Mouse (Mus musculus): ENCODE results near the gene Patl2.
"Not testable (repeated sequence)": the region's sequence is repeated elsewhere in the genome, so short reads cannot be mapped to it uniquely, and the experiment has no call there.

Gene Patl2

DNA sequence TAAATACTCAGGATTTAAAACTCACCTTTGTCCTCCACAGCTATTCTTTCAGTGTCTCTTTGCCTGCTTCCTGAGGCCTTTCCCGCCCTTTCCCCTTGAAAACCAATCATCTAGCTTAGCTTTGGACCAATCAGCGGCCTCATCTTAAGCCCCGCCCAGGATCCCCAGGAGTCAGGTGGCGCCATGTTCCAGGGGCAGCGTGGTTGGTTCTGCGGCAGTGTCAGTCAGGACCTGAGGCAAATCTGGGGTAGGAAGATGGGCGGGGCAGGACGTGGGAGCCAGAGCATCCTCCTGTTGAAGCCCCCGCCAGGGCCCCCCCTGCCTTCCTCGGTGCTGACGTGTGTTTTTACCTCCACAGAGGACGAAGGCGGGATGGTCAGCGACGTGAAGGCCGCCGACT is at the start of gene Patl2, which contains the start of gene Terb2:
Gene Patl2 (minus strand): TSS at position 84 of the 400 bp plus-strand sequence.
Gene Terb2 (plus strand): TSS at position 167 of the 400 bp plus-strand sequence.
- no peak for DNase-seq (ENCODE audit: low spot score)

DNA sequence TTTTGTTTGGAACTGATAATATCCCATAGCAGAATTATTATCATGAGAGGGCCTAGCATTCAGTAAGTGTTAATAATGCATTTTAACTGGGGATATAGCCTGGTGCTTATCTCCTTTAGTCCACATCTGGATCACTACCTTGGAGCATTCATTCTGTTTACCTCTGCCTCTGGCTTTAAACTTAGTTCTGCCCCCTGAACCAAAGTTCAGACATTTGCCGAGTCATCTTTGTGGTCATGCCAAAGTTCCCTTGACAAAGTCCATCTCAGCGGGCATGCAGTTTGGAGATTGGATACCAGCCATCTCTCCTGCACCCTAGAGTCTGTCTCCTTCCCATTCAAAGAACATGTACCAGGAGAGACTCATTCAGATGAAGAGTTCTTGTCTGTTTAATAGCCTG is 49.4 kb upstream of the Patl2 start:
- no peak for DNase-seq (ENCODE audit: low spot score)

DNA sequence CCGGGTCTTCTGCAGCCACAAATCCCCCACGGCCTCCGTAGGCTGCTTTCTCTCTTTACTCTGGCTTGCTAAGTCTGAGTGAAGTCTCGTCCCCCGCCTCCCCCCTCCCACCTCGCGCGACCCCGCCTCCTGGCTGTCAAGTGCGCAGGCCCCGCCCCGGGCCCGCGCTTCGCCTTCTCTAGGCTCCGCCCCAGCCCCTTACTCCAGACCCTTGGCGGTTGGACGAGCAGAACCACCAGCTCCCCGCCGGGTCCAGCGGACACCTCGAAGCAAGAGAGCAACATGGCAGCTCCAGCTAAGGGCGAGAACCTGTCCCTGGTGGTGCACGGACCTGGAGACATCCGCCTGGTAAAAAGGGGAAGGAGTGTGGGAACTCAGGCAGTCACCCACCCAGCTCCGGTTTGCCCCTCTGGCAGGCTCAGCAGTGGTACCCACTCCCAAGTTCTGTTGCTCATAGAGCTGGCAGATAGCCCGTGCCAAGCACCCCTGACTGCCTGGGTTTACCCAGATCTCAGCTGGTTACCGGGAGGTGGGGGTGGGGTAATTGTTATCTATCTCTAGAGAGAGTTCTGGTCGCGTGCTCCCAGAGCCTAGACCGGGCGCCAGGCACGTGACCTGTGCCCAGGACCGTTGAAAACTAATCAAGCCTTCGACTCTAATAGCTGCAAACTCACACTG is 48.8 kb upstream of the Patl2 start, which contains the start of gene Sord:
Gene Sord (plus strand): TSS at position 139 of the 678 bp plus-strand sequence.
- DNase-seq (ENCODE audit: low spot score), result peak; percentile 40

DNA sequence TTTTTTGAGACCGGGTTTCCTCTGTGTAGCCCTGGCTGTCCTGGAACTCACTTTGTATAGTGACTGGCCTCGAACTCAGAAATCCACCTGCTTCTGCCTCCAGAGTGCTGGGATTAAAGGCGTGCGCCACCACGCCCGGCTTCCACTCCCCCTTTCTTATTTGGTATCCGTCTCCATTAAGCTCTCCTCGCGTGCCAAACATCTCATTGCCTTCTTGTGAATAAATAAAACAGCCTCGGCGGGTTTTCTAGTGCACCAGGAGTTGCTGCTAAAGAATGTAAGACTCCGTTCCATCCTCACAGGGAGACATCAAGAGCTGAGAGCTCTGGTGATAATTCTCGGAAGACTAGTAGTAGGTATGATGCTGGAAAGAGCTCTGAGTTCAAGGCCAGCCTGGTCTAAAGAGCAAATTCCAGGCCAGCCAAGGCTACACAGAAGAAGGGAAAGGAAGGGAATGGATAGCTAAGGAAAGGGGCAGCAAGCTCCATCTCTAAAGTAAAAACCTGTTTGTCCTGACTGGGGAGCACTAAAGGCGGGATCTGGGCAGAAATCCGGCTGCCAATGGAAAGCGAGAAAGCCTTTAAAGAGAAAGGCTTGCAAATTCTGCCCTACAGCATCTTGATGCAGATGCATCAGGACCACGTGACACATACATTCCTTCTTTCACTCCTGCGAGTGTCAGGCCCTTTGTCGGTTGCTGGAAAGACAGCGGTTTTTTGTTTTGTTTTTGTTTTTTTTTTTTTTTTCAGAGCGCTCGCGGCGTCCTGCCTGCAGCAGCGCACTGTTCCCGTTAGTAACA is 48.0 kb upstream of the Patl2 start:
- peak; percentile 26 for DNase-seq (ENCODE audit: low spot score)

DNA sequence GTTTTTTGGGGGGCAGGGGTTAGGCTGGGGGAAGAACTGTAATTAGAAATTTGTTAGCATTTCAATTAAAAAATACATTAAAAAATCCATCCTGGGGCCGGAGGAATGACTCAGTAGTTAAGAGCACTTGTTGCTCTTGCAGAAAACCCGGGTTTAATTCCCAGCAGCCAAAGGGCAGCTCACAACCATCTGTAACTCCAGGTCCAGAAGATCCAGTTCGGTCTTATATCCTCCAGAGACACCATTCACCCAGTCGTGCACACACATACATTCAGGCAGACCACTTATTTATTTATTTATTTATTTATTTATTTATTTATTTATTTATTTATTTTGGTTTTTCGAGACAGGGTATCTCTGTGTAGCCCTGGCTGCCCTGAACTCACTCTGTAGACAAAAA is 47.4 kb upstream of the Patl2 start:
- no peak for DNase-seq (ENCODE audit: low spot score)

DNA sequence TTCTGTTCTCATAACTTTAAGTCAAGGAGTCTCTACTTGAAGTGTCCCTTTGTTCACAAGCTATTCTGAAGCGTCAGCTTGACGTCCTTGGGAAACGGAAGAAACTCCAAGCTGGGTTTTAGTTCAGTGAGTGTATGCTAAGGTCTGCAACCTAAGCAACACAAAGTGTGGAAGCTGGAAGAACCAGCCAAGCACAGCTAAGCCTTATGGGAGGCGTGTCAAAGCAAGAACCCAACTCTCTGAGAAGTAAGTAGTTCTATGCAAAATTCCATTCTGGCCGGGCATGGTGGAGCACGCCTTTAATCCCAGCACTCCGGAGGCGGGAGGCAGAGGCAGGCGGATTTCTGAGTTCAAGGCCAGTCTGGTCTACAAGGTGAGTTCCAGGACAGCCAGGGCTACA is 45.6 kb upstream of the Patl2 start:
- no peak for DNase-seq (ENCODE audit: low spot score)

DNA sequence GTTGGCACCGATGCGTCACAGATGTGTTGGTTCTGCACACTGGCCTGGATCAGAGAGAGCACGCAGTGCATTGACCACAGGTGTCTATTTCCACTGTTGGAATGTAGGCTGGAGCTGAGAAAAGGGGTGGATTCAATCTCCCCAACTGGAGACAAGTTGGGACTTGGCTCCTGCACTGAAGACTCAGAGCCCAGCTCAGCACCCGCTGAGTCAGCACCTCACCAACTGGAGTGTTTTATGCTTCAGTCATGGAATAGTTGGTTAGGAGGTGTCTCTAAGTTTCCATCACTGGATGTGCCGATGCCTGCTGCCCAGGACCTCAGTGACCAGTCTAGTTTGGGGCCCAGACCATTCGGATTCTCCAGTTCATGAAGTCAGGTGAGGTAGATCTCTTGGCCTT is 44.4 kb upstream of the Patl2 start:
- no peak for DNase-seq (ENCODE audit: low spot score)

DNA sequence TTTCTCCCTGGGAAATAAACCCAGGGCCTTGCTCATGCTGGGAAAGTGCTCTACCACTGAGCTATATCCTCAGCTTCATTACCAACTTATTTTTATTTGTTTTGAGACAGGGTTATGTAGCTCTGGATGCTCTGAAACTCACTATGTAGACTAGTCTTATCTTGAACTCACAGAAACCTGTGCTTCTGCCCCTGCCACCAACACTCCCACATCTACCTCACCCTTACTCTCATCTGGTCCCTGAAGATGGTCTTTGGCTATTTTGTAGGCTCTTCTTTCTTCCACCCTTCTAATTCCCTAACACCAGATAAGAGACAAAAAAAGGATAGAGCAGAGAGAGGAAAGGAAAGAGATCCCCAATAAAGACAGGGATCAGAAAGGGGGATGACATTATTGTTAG is 37.7 kb upstream of the Patl2 start:
- no peak for DNase-seq (ENCODE audit: low spot score)

DNA sequence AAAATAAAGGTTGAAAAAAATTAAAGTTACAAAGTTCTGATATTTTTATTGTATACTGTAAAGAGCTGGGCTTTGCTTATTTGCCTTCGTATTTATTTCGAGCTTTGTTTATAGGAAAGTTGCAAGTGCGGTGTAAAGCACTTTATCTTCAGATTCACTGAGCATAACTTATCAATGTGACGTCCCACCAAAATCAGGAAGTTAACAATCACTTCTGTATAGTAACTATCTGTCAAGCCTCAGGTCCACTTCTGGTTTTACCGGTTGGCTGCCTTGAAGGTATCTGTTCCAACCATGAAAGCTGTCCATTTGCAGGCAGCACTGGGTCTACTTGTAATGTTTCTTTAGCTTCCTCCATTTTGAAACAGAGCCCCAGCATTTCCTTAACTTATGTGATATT is 36.3 kb upstream of the Patl2 start:
- no peak for DNase-seq (ENCODE audit: low spot score)

DNA sequence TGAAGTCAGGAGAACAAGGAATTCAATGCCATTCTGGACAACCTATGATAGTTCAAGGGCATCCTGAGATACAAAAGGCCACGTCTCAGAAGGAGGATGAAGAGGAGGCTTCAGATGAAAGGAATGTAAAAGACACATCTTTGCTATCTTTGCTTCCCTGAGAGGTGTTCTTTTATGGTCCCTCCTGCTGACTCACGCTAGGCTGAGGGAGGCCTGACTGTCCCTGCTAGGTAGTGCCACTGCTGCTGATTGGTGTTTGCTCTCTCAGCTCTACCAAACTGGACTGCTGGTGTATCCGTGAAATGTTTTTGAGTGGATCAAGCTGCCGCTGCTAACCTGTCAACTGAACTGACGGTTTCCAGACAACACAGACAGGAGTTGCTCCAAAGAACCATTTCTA is 35.8 kb upstream of the Patl2 start:
- no peak for DNase-seq (ENCODE audit: low spot score)

DNA sequence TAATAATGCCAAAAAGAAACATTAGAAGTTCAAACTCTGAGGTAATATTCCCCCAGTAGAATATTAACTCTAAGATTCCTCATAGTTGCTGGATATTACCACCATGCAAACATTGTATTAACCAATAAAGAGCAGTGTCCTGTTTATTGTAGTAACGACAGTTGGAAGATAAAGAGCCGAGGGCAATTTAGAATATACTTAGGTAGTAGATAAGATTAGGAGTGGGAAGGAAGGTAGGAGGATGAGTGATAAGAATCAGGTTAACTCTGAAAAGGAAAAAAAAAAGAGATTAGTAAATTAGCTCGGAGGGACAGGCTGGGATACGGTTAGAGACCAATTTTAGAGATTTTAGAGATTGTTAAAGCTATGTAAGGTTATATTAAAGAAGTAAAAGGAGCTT is 35.4 kb upstream of the Patl2 start:
- DNase-seq (ENCODE audit: low spot score), result no peak

DNA sequence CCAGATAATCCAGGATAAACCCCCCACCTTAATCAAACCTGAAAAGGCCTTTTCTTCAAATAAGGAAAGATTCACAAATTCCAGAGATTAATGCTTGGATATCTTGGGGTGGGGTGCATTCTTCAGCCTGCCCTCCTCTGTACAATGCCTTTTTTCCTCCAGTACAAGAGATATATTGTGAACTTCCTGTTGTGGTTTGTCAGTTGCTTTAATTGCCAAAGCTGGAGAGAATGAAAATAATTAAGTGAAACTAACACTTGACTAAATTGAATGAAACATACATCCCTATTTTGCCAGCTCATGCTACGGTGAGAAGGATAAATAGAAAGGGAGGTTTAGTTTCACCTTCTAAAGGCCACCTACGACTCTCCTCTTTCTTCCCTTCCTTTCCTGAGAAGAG is 32.2 kb upstream of the Patl2 start:
- no peak for DNase-seq (ENCODE audit: low spot score)

DNA sequence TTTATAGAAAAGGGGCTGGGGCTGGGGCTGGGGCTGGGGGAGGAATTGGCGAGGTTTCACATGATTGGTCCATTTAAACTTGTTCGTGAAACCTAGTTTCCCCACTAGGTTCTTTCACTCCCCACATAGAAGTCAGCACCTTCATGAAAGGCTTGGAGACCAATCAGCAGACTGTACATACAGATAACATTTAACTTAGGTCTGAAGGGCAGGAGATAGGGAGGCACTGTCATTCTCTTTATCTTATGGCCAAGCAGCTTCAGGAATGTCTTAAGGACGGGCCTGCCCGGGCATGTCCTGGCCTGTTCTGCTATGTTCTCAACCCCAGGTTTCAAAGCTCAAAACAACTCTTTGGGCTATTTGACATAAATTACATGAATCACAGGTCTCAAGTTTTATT is 31.1 kb upstream of the Patl2 start:
- not testable (repeated sequence) for DNase-seq (ENCODE audit: low spot score)

DNA sequence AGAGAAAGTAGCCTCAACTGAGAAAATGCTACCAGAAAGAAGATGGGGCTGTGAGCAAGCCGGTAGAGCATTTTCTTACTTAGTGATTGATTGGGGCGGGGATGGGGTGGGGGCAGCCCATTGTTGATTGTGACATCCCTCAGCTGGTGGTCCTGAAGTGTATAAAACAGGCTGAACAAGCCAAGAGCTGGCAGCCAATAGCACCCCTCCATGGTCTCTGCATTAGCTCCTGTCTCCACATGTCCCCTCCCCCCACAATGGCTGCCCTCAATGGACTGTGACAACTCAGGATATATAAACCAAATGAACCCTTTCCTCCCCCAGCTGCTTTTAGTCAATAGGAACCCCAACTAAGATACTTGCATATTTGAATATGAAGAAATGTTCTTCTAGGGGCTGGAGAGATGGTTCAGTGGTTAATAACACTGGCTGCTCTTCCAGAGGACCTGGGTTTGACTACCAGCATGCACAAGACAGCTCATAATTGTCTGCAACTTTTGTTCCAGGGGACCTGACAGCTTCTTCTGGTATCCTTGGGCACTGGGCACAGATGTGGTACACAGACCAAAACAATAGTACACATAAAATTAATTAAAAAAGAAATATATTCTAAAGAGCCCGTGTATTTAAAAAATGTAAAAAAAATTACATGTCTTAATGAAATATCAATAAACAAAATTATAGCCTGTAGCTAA is 24.7 kb upstream of the Patl2 start:
- no peak for DNase-seq (ENCODE audit: low spot score)

DNA sequence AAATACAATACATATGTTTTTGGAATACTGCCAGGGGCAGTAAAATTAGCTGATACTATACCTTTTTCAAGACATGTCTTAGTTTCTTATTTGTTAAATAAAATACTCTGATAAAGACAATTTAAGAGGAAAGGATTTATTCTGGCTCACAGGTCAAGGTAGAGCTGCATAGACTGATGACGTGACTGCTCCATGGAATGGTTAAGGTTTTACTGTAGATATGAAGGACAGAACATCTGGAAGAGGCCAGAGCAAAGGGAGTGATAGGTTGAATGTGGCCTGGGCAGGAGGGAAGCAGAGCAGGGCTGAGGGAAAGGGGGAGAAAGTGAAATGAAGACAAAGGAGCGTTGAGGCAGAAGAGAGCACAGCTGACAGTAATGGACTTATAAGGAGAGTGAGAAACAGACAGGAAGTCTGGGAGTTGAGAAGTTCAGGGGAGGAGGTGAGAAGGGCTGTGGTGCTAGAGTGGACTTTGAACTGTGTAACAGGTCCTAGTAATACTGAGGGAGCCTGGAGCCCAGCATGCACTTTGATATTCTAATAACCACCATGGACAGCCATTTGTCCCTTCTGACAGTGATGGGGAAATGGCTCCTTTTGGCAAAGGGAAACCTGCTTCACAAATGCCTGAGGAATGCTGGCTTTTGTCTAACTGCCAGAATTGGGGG is 20.6 kb upstream of the Patl2 start:
- no peak for DNase-seq (ENCODE audit: low spot score)

DNA sequence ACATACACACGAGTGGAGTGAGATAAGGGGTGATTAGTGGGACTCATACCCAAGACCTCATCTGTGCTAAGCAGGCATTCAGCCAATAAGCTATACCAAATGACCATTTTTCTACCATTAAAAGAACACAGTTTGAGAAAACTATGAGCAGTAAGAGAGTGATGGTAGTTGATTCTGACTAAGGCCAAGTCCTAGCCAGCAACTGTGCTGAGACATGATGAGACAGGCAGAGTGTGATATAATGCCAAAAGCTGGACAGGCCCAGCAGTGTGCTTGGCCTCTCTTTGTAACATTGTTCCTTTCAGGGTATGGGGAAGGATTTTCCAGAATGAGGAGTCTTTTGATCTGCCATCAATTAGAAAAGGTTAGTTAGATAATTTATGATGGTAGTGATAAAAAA is 15.5 kb upstream of the Patl2 start:
- no peak for DNase-seq (ENCODE audit: low spot score)

DNA sequence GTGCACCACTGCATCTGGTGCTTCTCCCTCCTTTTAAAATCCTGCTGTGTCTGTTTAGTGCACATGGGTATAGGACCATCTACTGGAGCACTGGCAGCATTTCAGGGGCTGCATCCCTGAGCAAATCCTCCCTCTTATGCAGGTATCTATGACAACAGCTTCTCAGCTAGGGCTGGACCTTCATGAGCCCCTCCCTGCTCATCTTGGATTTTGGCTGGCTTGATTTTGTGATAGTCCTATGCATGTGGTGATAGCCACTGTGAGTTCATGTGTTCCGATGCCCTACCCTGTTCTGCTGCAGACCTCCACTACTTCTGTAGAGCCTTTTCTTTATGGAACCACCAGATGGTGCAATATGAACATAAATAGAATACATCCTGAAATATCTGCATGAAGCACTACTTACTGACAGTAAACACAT is 8.5 kb upstream of the Patl2 start:
- DNase-seq (ENCODE audit: low spot score), result no peak

DNA sequence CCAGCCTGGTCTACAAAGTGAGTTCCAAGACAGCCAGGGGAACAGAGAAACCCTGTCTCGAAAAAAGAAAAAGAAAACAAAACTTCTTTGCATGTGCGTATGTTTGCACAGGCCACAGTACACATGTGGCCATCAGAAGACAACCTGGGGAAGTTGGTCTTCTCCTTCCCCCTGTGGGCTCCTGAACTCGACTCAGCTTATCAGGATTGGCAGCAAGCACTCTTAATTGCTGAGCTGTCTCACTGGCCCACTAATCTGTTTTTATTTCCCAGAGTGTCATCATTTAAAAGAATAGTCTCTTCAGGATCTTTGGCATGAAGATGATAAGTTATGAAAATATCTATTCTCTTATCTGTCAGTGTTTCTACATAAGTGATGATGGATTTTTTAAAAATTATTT is 5.9 kb upstream of the Patl2 start:
- DNase-seq (ENCODE audit: low spot score), result no peak

DNA sequence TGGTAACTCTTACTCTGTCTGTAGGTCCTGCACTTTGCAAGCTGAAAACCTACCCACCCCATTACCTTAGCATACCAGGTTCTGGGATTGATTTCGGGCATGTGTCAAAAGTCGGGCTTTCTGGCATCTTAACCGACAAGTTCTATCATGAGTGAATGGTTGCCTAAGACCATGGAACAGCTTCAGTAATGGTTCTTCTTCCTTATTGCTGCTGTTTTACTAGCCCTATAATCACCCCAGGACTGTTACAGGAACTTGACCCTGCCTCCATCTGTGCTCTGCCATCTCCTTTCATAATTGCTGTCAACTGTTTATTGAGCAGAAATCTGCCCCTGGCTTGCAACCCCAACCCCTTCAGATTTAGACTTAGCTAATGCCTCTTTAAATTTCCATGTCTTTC is 762 bp upstream of the Patl2 start:
- no peak for DNase-seq (ENCODE audit: low spot score)

DNA sequence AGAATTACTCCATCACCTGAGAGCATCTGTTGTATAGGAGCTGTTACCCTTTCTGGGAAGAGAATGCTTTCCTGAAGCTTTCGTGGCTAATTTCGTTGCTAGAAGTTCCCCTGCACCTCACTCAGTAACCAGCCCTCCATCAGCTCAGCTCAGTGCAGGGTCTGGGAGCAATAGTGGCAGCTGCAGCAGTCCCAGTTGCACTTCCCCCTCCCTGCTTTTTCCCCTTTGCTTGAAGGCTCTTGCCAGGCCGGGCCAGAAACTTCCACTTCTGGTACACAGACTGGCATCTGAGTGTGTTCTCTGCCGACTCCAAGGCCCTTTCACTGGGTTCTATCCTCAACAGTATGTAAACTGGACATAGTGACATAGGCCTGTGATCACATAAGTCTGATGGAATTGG is 903 bp downstream of the Patl2 start:
- no peak for DNase-seq (ENCODE audit: low spot score)

DNA sequence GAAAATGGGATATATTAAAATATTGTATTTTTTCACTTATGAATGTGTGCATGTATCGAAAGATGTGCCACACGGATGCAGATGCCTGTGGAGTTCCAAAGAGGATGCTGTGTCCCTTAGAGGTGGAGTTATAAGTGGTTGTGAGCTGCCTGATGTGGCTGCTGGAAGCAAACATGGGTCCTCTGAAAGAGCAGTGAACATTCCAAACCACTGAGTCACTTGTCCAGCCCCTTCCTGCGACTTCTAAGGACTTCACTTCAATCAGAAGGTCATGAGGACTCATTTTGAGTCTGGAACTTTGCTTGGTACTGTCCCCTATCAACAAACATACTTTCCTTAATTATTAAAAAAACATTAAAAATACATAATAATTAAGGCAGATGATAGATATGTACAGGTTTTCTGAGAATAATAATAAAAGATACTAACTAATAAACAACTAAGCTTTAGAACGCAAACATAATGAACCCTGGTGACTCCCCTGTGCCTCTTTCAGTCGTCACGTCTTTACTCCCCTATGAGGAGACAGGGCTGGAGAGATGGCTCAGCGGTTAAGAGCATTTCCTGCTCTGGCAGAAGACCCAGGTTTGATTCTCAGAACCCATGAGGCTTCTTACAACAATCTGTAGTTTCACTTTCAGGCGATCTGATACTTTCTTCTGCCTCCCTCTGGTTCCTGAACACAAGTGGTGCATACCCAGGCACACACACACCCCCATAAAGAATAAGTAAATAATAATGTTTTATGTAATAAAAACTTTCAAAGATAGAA is 5.8 kb downstream of the Patl2 start:
- no peak for DNase-seq (ENCODE audit: low spot score)

DNA sequence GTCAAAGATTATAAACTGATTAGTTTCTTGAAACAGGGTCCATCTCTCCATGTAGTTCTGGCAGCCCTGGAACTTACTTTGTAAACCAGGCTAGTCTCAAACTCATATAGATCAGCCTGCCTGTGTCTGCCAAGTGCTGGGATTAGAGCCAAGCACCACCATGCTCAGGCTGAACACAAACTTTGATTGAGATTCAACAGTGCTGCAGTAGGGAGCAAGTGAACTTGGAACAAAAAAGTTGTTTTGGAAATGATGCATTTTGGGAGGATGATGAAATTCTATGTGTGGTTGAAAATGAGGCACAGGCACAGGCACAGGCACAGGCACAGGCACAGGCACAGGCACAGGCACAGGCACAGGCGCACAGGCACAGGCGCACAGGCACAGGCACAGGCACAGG is 13.8 kb downstream of the Patl2 start:
- no peak for DNase-seq (ENCODE audit: low spot score)

All from spleen, adult 12 weeks (tissue).